Mouse (Mus musculus): Measurements from ENCODE around the gene Lgi4.

Lgi4 gene

DNA sequence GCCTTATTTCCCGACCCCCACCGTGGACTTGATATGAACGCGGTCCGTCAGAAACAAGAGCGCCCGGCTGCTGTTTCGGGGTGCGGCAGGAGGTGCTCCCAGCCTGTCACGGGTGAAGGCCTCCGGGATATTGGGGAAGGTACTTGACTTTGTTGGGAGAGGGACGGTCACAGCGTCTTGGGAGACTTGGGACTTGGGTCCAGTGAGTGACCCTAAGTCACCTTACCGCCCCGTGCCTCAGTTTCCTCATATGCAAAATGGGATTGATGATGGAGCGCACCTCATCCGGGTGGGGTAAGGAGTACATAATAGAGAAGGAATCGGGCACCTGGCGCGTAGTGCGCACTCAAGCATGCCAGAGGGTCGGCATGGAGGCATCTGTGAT lies 6.9 kb upstream of the Lgi4 start:
- DNase-seq = no peak

- no peak for DNase-seq
Observed at GRCm38 (mm10) chr7:31052636-31053434, 6.3 kb upstream of the Lgi4 start.

- no peak for DNase-seq
Observed at GRCm38 (mm10) chr7:31053882-31054447, 5.2 kb upstream of the Lgi4 start.

DNA sequence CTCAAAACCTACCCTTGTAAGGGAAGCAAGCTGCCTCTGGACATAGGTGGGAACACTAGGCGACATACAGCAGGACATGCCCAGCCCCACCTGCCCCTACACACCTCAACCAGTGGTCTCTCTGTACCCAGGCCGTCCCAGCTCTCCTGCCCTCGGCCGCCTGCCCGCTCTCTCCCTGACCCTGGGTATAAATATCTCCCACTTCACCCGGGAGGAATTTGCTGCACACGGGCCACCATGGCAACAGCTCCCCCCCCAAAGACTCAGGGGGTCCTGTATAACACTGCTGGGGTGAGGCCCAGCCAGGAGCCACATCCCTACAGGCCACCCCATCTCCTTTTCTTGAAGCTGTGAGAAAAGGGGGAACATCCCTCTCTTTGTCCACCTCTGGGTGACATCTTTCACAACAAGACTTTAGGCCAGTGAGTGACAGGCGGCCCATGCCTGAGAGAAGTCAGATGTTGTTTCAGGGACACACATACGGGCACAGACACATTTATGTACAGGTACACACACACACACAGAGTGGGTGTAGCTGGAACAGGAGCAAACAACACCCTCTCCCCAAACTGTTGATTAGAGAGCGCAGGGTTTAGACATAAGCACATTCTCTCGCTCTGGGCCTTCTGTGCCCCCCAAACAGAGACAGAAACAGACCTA lies 4.4 kb upstream of the Lgi4 start:
- no peak for DNase-seq

DNA sequence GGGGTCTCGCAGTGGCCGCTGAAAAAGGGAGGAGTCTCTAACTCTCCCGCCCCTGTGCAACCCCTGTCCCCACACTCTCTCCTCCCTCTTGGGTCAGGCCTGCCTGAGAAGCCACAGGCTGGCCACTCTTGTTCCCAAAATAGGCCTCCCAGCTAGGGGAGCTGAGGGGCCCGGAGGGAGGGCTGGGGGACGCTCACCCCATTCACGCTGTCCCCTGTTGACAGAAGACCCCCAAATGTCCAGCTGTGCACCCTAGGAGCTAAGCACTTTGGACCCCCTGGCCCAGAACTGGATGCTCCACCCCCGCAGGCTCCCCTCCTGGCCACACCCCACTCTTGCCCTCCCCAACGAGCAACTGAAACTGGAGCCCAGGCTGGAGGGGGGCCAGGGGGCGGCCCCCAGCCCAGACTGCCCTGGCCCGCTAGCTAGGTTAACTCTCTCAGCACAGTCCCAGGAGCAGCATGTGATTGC lies 3.8 kb upstream of the Lgi4 start:
- DNase-seq = peak; percentile 69 to 77

GRCm38 (mm10) chr7:31055883-31056282 lies 3.3 kb upstream of the Lgi4 start:
- no peak for DNase-seq

GRCm38 (mm10) chr7:31056448-31056847 lies 2.7 kb upstream of the Lgi4 start:
- DNase-seq = no peak

GRCm38 (mm10) chr7:31057071-31057470 lies 2.1 kb upstream of the Lgi4 start, which contains the start of gene Fxyd1:
Gene Fxyd1, minus strand, starts transcription at chr7:31057199.
- DNase-seq = no peak

DNA sequence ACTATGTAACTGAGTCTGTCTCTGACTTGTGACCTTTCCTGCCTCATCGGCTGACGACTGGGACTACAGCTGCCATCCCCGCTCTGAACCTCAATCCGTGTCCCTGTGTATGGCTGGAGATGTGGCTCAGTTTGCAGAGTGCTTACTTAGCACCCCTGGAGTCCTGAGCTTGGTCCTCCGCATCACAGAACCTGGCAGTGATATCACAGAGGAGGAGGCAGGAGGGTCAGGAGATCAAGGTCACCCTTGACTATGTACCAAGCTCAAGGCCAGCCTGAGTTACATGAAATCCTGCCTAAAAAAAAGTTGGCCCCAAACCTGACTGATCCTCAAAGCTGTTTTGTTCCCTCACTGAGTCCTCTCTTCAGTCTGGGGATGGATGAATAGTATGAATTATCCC lies 1.4 kb upstream of the Lgi4 start:
- DNase-seq = no peak

GRCm38 (mm10) chr7:31058211-31058610 lies 931 bp upstream of the Lgi4 start:
- DNase-seq = no peak

DNA sequence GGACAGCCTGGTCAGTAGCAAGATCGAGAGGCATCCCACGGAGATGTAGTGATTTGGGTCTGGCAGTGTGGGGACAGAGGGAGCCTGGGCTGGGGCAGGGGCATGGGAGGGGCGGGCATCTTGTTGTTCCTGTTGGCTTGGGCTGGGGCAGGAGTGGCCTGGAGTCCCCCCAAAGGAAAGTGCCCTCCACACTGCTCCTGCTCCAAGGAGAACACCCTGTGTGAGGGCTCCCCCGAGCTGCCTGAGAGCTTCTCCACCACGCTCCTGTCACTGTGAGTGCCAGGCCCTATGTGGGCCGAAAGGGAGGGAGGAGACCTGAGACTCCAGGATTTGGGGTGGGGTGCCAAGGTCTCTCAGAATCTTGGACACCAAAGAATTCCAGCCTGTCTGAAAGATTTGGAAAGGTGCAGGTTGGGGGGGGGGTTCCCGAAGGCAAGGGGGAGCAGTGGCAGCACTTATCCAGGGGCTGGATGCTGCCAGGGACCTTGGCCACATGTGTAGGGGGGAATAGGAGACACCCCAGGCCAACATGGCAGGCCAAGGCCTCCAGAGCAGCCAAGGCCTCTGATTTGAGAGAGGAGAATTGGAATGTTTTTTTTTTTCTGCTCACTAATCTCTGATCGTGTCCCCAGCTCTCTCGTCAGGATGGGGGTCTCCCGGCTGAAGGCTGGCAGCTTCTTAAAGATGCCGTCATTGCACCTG lies 928 bp downstream of the Lgi4 start:
- DNase-seq = no peak

GRCm38 (mm10) chr7:31060621-31061010 lies 1.5 kb downstream of the Lgi4 start:
- no peak for DNase-seq

GRCm38 (mm10) chr7:31063074-31063560 lies 4.0 kb downstream of the Lgi4 start:
- DNase-seq = no peak

DNA sequence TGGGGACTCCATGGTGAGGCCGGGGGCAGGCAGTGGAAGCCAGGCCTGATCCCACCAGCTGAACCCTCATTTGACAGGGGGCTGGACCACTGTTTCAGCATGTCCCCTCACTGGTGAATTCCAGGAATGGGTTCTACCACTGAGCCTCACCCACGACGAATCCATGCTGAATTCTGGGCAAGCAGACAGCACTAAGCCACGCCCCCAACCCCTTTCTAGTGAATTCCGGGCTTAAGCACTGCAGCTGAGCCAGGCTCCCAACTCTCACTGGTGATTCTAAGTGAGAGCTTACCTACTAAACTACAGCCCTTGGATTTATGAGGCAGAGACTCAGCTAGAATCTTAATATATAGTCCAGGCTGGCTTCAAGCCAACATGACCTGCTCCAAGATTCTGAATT lies 8.7 kb downstream of the Lgi4 start:
- DNase-seq = no peak

DNA sequence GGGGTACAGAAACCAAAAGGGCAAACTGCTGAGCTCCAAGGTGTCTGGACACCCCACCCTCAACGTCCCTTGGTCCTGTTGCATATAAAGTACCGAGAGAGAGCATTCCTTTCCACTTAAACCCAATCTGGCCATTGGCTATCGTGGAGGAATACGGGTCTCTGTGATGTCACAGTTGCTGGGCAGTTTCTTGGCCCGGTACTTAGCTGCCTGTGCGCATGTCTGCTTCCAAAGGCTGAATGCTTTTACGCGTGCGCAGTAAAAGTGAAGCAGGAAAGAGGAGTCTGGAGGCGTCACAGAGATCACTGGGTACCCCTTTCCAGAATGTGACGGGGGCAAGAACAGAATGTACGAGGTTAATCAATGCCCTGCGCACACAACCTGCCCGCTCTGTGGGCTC lies 10.3 kb downstream of the Lgi4 start:
- DNase-seq = no peak

DNA sequence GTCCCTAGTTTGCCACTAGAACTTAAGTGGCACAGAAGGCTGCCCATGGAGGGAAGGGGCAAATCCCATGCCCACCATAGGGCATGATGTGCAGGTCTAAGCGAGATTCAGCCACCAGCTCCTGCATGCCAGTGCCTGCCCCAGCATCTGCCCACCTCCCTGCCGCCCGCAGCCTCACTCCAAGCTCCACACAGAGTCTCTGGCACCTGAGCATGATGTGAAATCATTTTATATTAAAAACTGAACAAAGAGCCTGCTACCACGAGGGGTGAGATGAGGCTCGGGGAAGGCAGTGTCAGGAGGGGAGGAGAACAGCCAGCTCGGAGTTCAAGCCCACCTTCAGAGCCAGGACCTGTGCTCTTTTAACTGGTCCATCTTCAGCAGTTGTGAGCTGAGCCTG lies 11.2 kb downstream of the Lgi4 start:
- no peak for DNase-seq

DNA sequence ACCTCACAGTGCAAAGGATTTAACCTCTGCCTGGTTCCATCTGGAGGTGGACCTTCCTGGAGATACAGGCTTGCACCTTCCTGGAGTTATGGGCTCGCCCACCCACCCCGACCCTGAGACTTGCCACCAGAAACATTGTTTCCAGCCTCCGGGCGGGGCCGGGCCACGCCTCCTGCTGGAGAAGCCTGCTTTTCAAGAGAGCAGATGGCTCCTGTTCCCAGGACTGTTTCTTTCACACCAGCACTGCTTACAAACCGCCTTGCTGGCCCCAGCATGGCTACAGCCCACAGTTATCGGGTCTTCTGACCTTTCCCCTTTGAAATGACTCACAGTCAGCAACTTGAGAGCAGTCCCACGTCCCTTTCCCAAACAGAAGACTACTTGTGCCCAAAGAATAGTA lies 13.2 kb downstream of the Lgi4 start:
- no peak for DNase-seq

DNA sequence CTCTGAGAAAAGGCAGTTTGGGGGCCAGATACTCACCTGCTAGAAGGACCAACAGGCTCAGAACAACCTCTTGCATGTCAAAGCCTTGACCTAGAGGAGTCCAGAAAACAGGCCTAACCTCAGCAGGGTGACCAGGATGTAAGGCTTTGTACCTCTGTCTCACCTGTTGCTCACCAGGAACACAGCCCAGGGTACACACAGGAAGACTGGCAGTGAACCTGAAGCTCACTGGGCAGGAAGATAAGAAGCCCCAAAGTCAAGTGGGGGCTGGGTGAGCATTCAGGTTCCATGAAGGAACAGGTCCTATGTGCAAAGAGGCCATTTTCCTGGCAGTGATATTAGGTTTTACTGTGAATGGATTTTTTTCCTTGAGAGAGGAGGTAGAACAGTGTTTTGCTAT lies 14.4 kb downstream of the Lgi4 start:
- no peak for DNase-seq

DNA sequence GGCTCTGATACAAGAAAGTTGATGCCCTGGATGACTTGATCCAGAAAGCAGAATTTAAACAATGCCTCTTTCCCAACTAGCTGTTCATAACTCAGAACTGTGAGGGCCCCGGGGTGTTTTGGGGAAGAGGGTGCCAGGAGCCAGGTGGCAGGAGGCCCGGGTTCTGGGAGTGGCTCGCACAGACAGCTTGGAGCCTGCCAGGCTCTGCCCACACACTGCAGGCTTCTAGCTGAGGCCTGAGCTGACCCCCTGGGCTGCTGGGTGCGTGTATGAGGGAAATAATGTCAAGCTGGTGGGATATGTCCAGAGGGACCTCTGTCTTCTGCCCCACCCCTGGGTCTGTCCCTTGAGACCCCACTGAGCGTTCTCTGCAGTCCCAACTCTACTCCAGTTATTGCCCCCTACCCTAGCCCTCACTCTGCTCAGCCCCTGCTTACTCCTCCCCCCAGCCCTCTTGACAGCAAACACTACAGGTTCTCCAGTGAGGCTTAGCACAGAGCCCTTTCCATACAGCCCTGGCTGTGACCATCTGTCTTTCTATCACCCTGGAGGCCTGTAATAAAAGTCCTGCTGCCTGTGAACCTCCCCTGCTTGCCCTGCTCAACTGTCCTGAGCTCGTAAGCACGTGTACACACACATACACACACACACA lies 15.0 kb downstream of the Lgi4 start:
- DNase-seq = peak in 1 of 2 experiments; percentile 27

GRCm38 (mm10) chr7:31074713-31075069 lies 15.5 kb downstream of the Lgi4 start:
- no peak for DNase-seq

GRCm38 (mm10) chr7:31076492-31076891 lies 17.4 kb downstream of the Lgi4 start, which contains the start of gene Fxyd3:
Gene Fxyd3, minus strand, starts transcription at chr7:31076704.
- DNase-seq = peak in 1 of 2 experiments; percentile 60

DNA sequence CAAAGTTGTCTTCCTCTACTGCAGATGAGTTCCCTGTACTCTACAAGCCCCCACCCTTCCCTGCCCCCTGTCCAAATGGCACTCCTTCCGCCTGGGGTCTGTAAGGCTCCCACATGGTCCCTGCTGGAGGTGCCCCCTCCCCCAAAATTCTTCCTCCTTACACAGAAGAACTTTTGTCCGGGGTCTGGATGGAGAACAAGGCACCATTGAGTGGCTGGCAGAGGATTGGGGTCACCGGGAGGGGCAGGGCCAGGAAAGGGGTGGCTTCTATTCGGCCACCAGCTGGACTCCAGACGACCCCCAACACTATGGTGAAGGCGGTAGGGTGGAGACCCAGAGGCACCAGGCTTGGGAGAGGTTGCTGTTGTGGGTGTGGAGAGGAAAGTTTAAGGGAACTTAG lies 18.3 kb downstream of the Lgi4 start:
- DNase-seq = no peak

Data from lung, adult 18-20 months (tissue).